Mouse (Mus musculus): ENCODE data around the gene Cmss1. TPM values are rescaled to one million over a fixed set of nuclear protein-coding genes. Genes with fewer than 3 reads are reported as not detected.

The Cmss1 gene
- polyA plus RNA-seq, 1 experiment = 6.5 TPM

- Histone ChIP-seq H3K4me1 (ENCODE audit: control insufficient read depth, insufficient read depth, low read length) (peaks cover 2% of the 10 kb centered on the region; the same call in 1 of the 2 replicates), H3K27ac (ENCODE audit: insufficient read depth, low read depth, low read length) (no peak overlapping the region), H3K4me3 (ENCODE audit: insufficient read depth, low read length) (no peak overlapping the region)
- no peak for TF ChIP-seq POLR2A (IDR thresholded peaks at IDR 0.05; ENCODE audit: borderline replicate concordance, low read depth, low read length)
- no peak for TF ChIP-seq CTCF (IDR thresholded peaks at IDR 0.05; ENCODE audit: low read depth, low read length)
Observed at GRCm38 (mm10) chr16:57364498-57364897, 242.2 kb downstream of the Cmss1 start.

- no peak overlapping the region for H3K27ac ChIP-seq (ENCODE audit: insufficient read depth, low read depth, low read length)
- no peak overlapping the region for H3K4me3 ChIP-seq (ENCODE audit: insufficient read depth, low read length)
- H3K4me1 ChIP-seq (ENCODE audit: control insufficient read depth, insufficient read depth, low read length) = peaks cover 2% of the 10 kb centered on the region; the same call in 1 of the 2 replicates
- TF ChIP-seq POLR2A (IDR thresholded peaks at IDR 0.05; ENCODE audit: borderline replicate concordance, low read depth, low read length) (no peak), CTCF (IDR thresholded peaks at IDR 0.05; ENCODE audit: low read depth, low read length) (no peak)
Observed at GRCm38 (mm10) chr16:57362679-57363401, 243.8 kb downstream of the Cmss1 start.

GRCm38 (mm10) chr16:57360785-57361184 lies 245.9 kb downstream of the Cmss1 start:
- Histone ChIP-seq H3K4me1 (ENCODE audit: control insufficient read depth, insufficient read depth, low read length) (peaks cover 2% of the 10 kb centered on the region; the same call in 1 of the 2 replicates), H3K4me3 (ENCODE audit: insufficient read depth, low read length) (no peak overlapping the region)
- TF ChIP-seq POLR2A (IDR thresholded peaks at IDR 0.05; ENCODE audit: borderline replicate concordance, low read depth, low read length) (no peak), CTCF (IDR thresholded peaks at IDR 0.05; ENCODE audit: low read depth, low read length) (no peak)

GRCm38 (mm10) chr16:57359251-57359650 lies 247.4 kb downstream of the Cmss1 start:
- TF ChIP-seq POLR2A (IDR thresholded peaks at IDR 0.05; ENCODE audit: borderline replicate concordance, low read depth, low read length) (no peak), CTCF (IDR thresholded peaks at IDR 0.05; ENCODE audit: low read depth, low read length) (no peak)
- Histone ChIP-seq H3K27ac (ENCODE audit: insufficient read depth, low read depth, low read length) (no peak overlapping the region), H3K4me1 (ENCODE audit: control insufficient read depth, insufficient read depth, low read length) (peaks cover 2% of the 10 kb centered on the region; the same call in 1 of the 2 replicates), H3K4me3 (ENCODE audit: insufficient read depth, low read length) (no peak overlapping the region)

More at GRCm38 (mm10) chr16:57360785-57361184, 245.9 kb downstream of the Cmss1 start:
- no peak overlapping the region for H3K27ac ChIP-seq (ENCODE audit: insufficient read depth, low read depth, low read length)

DNA sequence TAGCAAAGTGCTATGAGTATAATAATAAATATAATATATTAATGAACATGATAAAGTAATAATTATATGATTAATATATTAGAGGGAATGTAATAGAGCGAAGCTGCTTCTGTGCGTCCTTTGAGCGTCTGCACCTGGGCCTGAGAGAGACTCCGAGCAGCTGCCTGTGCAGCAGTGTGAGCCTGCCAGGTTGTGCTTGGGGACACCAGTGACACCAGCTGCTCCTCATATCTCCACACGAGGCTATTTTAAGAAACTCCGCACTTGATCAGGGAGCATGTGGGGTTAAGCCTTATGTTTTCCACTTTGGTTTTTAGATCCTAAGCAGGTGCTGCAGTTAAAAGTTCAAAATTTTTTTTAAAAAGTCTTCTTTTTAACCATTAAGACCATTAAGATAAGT lies 249.7 kb downstream of the Cmss1 start:
- Histone ChIP-seq H3K4me3 (ENCODE audit: insufficient read depth, low read length) (no peak overlapping the region), H3K27ac (ENCODE audit: insufficient read depth, low read depth, low read length) (no peak overlapping the region), H3K4me1 (ENCODE audit: control insufficient read depth, insufficient read depth, low read length) (peaks cover 4% of the 10 kb centered on the region; the same call in 1 of the 2 replicates)
- TF ChIP-seq CTCF (IDR thresholded peaks at IDR 0.05; ENCODE audit: low read depth, low read length) (no peak), POLR2A (IDR thresholded peaks at IDR 0.05; ENCODE audit: borderline replicate concordance, low read depth, low read length) (no peak)

DNA sequence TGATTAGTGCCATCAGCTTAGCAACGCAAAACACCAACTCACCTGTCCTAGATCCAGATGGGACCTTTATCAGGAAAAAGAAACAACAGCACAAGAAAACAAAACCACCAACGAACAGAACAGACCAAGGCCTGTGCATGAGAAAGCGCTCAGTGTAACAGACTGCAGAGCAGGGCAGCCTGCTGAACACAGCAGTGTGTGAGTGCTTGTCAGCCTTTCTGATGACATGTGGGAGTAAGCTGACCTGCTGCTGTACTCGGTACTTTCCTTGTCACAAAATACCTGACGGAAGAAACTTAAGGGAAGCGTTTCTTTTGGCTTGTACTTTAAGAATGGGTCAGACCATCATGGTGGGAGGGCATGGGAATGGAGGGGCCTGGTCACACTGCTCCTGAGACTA lies 250.2 kb downstream of the Cmss1 start:
- H3K27ac ChIP-seq (ENCODE audit: insufficient read depth, low read depth, low read length) = no peak overlapping the region
- peaks cover 4% of the 10 kb centered on the region; the same call in 1 of the 2 replicates for H3K4me1 ChIP-seq (ENCODE audit: control insufficient read depth, insufficient read depth, low read length)
- TF ChIP-seq POLR2A (IDR thresholded peaks at IDR 0.05; ENCODE audit: borderline replicate concordance, low read depth, low read length) (no peak), CTCF (IDR thresholded peaks at IDR 0.05; ENCODE audit: low read depth, low read length) (no peak)
- H3K4me3 ChIP-seq (ENCODE audit: insufficient read depth, low read length) = no peak overlapping the region

DNA sequence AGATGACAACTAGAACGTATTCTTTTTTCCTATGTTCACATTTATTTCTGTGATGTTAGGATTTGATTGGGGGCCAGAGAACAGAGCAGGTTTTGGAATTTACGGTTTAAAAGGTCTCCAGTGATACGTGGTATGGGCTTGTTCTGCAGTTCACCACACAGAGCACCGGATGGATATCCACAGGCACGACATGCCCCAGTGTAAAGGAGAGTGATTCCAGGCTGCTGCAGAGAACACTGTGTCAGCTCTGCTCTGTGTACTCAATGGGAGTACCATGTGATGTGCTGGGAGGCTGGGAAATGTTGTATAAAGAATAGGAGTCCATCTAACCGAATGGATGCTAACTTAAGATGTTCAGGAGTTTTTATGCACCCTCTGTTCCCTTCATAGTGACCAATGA lies 252.7 kb downstream of the Cmss1 start:
- TF ChIP-seq CTCF (IDR thresholded peaks at IDR 0.05; ENCODE audit: low read depth, low read length) (no peak), POLR2A (IDR thresholded peaks at IDR 0.05; ENCODE audit: borderline replicate concordance, low read depth, low read length) (no peak)
- no peak overlapping the region for H3K4me3 ChIP-seq (ENCODE audit: insufficient read depth, low read length)
- no peak overlapping the region for H3K27ac ChIP-seq (ENCODE audit: insufficient read depth, low read depth, low read length)

DNA sequence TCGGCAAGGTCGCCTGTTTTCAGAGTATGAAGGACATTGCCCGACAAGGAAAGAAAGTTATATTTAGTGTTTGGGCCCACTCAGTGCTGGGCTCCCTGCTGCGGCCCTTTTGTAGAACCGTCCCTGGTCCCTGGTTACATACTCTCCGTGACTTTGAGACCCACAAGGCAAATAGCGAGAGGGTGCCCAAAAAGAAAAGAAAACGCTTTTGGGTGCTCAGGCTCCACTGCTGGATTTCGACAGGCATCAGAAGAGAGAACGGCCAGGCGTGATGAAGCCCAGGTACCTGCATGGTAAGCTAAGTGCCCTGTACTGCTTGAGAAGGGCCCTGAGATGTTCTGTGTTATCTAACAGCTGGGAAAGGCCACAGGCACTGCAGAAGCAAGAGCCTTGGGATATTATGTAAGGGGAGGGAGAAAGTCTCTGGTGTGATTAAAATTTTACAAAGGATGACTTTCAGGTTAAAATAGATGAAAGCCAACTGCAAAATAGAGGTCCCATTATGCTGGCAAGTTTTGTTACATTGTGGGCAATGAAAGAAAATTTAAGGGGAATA lies 253.4 kb downstream of the Cmss1 start:
- Histone ChIP-seq H3K27ac (ENCODE audit: insufficient read depth, low read depth, low read length) (no peak overlapping the region), H3K4me1 (ENCODE audit: control insufficient read depth, insufficient read depth, low read length) (0 out of 2 replicates have a peak, but pooled peaks cover 2% of the 10 kb centered on the region), H3K4me3 (ENCODE audit: insufficient read depth, low read length) (no peak overlapping the region)
- no peak for TF ChIP-seq POLR2A (IDR thresholded peaks at IDR 0.05; ENCODE audit: borderline replicate concordance, low read depth, low read length)
- no peak for TF ChIP-seq CTCF (IDR thresholded peaks at IDR 0.05; ENCODE audit: low read depth, low read length)

More for the DNA sequence above, 252.7 kb downstream of the Cmss1 start:
- H3K4me1 ChIP-seq (ENCODE audit: control insufficient read depth, insufficient read depth, low read length) = 0 out of 2 replicates have a peak, but pooled peaks cover 2% of the 10 kb centered on the region

DNA sequence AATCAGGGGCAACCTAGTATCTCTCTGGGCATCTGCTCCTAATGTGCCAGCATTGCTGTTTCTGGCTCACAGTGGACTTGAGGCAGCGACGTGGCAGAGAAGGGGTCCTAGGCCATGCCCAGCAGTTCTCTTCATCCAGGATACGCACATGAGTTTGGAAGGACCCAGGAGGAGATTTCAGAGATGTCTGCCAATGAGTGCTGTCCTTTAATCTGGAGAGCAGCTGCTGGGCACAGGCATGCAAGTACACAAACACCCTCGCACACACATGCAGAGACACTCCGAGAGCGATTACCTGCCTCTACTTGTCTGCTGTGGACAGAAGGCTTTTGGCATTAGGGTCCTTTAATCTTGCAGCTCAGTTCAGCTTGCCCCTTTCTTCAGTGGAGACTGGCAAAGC lies 253.9 kb downstream of the Cmss1 start, which contains the start of gene Filip1l:
TSS of gene Filip1l (plus strand) at position 343 of the 400 bp plus-strand sequence.
- 0 out of 2 replicates have a peak, but pooled peaks cover 2% of the 10 kb centered on the region for H3K4me1 ChIP-seq (ENCODE audit: control insufficient read depth, insufficient read depth, low read length)
- TF ChIP-seq POLR2A (IDR thresholded peaks at IDR 0.05; ENCODE audit: borderline replicate concordance, low read depth, low read length) (no peak), CTCF (IDR thresholded peaks at IDR 0.05; ENCODE audit: low read depth, low read length) (no peak)
- no peak within 1 kb of the TSS for H3K27ac ChIP-seq (ENCODE audit: insufficient read depth, low read depth, low read length)
- H3K4me3 ChIP-seq (ENCODE audit: insufficient read depth, low read length) = no peak within 1 kb of the TSS

- 0 out of 2 replicates have a peak, but pooled peaks cover 2% of the 10 kb centered on the region for H3K4me1 ChIP-seq (ENCODE audit: control insufficient read depth, insufficient read depth, low read length)
- TF ChIP-seq CTCF (IDR thresholded peaks at IDR 0.05; ENCODE audit: low read depth, low read length) (no peak), POLR2A (IDR thresholded peaks at IDR 0.05; ENCODE audit: borderline replicate concordance, low read depth, low read length) (no peak)
- H3K27ac ChIP-seq (ENCODE audit: insufficient read depth, low read depth, low read length) = no peak overlapping the region
- H3K4me3 ChIP-seq (ENCODE audit: insufficient read depth, low read length) = no peak overlapping the region
Observed at GRCm38 (mm10) chr16:57349689-57350088, 257.0 kb downstream of the Cmss1 start.

Measured in bone marrow macrophage, adult 2 months (primary cell).